Mouse (Mus musculus) yolk sac, embryonic 10.5 days (tissue): ENCODE data around the gene Atf4.
A peak's percentile ranks its signal among the peaks of the same experiment; 100 is the strongest.

ENCODE experiments used
- DNase-seq: peaks from one replicate; pipeline ENCODE4 v3.0.0-alpha.2; 2017; ENCODE audit warnings: low spot score

The Atf4 gene

GRCm38 (mm10) chr15:80286851-80287415 is 31.9 kb downstream of the Atf4 start, which contains the start of gene Cacna1i:
Gene Cacna1i, plus strand, starts transcription at chr15:80287238.
- DNase-seq, result no peak

GRCm38 (mm10) chr15:80288036-80288435 is 33.1 kb downstream of the Atf4 start:
- DNase-seq, result no peak

GRCm38 (mm10) chr15:80289436-80289835 is 34.5 kb downstream of the Atf4 start:
- peak; percentile 60 for DNase-seq

- DNase-seq, result no peak
These were observed 42.2 kb downstream of the Atf4 start for GRCm38 (mm10) chr15:80297146-80297545.

- no peak for DNase-seq
These were observed 48.8 kb downstream of the Atf4 start for GRCm38 (mm10) chr15:80303779-80304178.

GRCm38 (mm10) chr15:80304188-80304587 is 49.2 kb downstream of the Atf4 start:
- DNase-seq, result no peak

GRCm38 (mm10) chr15:80306146-80306545 is 51.2 kb downstream of the Atf4 start:
- no peak for DNase-seq
